Mouse (Mus musculus): ENCODE results near the gene Chrnb2.
A peak's percentile ranks its signal among the peaks of the same experiment; 100 is the strongest.
"Not testable (repeated sequence)": the region's sequence is repeated elsewhere in the genome, so short reads cannot be mapped to it uniquely, and the experiment has no call there.

The Chrnb2 gene

DNA sequence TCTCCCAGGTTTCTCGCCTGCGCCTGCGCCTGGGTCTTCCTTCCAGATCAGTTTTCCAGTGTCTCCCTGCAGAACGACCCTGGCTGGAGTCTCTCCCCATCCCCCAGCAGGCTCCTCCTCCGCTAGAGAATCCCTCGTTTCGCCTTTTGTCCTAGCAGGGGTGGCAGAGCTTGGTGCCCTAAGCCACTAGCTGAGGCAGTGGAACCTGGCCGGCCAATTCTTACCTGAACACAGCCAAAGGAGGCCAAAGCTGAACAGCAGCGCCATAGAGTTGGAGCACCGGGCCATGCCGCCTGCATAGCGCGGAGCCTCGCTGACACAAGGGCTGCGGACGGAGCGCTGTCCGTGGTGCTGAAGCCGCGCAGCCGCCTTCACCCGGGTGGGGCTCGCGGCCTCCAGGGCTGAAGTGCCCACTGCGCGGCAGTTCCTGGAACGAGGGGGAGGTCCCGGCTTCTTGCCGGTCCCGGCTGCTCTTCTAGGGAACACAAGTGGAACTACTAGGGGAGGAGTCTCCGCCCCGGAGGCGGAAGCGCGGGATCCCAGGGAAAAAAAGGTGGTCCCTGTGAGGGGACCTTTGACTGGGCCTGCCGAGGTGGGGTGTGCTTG lies at the start of gene Chrnb2:
Gene Chrnb2 (minus strand): TSS at position 514 of the 606 bp plus-strand sequence.
- DNase-seq: peak; percentile 74

DNA sequence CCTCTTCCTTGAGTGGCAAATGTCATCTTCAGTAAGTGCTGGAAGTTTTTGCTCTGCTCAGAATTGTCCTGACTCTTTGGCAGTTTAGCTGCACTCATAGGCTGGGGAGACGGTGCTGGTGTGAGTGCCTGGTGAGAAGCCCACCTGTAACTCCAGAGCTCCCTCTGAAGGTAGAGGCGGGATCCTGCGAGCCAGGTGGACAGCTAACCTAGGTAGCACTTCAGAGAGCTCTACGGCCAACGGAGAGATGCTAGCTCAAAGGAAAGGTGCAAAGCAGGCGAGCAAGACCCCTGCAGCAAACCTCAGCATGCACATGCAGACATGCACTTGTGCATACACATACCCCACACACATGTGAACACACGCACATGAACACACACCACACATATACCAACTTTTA lies 49.6 kb upstream of the Chrnb2 start:
- no peak for DNase-seq

- DNase-seq: no peak
Measured at GRCm38 (mm10) chr3:89812166-89812565, 47.7 kb upstream of the Chrnb2 start.

DNA sequence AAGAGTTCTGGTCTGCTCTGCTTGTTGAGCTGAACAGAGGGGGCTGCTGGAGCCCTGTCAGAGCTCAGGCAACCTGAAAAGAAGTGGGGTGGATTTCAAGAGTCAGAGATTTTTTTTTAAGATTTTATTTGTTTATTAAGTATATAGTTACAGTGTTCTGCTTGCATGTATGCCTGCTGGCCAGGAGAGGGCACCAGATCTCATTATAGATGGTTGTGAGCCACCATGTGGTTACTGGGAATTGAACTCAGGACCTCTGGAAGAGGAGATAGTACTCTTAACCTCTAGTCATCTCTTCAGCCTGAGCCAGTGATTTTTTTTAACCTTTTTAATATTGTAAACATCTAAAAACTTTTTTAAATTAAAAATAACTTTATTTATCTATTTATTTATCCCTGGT lies 46.4 kb upstream of the Chrnb2 start:
- no peak for DNase-seq

DNA sequence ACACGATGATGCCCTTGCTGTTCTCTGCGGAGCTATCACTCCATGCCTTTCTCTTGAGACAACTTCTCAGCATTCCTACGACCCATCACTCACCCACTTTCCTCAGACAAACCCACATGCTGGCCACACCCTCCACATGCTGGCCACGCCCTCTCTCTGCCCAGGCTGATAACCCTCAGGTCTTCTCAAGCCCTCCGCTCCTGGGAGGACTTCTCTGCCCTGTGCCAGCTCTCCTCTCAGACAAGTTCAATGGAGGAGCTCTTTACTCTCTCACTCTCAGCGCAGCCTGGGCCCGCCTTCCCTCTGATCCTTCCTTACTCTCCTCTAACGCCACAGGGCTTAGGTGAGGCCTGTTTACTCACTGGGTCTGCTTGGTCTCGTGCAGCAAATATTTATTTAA lies 44.2 kb upstream of the Chrnb2 start:
- no peak for DNase-seq

DNA sequence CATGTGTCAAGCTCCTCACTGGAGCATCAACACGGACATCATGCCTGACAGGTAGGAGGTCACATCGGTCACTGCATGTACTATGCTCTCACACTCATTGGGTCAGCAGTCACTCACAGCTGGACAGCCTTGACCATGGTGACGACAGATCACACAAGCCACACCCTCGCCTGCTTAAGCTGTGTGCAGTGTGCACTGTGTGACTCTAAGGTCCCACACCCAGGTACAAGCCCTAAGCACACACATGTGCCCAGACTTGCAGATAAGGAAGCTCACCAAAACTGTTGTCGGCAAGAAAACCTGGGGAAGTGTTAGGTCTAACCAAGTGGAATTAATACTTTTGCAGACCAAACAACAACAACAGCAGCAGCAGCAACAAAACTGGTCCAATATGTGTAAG lies 43.4 kb upstream of the Chrnb2 start:
- no peak for DNase-seq

DNA sequence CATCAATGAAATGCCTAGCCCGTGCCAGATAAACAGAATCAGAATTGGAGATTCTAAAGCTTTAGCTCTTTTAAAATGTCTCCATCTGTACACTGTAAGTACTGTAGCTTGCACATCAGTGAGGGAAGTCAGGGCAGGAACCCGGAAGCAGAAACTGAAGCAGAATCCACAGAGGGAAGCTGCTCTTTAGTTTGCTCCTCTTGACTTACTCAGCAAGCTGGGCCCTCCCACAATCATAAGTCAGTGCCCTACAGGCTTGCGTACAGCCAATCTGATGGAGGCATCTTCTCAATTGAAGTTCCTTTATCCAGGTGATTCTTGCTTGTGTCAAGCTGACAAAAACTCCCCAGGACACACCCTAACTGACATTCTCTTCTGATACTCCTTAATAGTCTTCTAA lies 42.7 kb upstream of the Chrnb2 start:
- DNase-seq: no peak

DNA sequence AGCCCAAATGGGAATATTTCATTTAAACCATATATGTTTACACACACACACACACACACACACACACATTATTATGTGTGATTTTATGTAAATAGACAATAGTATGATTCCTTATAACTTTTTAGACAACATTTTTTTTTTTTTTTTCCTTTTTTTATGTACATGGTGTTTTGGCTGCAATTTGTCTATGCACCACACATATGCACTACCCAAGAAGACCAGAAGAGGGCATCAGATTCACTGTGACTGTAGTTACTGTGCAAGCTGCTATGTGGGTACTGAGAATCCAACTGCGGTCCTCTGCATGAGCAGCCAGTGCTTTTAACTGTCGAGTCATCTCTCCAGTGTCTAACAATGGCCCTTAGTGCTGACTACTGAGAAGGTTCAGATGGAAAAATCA lies 42.3 kb upstream of the Chrnb2 start:
- DNase-seq: no peak

DNA sequence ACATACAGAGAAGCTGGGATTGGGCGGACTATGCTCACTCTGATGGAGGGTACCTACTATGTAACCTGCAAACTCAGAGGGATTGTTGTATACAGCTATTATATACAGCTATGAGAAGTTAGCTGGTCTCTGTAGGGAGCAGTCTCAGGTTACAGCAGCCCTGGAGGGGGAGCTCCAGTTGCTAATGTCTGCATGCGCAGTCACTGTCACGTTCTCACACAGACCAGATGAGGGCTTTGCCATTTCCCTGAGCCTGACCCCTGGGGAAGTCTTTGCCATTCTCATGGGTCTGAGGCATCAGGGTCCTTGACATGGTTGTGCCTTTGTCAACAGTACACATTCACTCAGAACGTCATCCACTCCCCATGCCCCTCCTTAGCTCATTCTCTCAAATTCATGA lies 40.7 kb upstream of the Chrnb2 start:
- DNase-seq: no peak

- DNase-seq: no peak
Measured at GRCm38 (mm10) chr3:89802876-89803275, 38.4 kb upstream of the Chrnb2 start.

DNA sequence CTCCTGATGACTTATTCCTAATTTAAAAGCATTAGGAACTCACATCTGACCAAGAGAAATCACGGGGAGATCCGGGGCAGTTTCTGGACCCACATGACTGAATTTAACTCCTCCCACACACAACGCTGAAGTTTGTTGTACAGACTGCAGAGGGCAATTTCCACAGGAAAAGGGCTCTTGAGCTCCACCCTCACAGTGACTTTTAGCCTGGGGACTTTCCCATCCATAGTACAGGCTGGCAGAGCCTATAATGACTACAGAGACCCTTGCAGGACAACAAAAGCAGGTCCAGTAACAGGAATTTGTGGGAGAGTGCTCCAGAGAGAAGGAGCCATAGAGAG lies 37.0 kb upstream of the Chrnb2 start:
- DNase-seq: no peak

DNA sequence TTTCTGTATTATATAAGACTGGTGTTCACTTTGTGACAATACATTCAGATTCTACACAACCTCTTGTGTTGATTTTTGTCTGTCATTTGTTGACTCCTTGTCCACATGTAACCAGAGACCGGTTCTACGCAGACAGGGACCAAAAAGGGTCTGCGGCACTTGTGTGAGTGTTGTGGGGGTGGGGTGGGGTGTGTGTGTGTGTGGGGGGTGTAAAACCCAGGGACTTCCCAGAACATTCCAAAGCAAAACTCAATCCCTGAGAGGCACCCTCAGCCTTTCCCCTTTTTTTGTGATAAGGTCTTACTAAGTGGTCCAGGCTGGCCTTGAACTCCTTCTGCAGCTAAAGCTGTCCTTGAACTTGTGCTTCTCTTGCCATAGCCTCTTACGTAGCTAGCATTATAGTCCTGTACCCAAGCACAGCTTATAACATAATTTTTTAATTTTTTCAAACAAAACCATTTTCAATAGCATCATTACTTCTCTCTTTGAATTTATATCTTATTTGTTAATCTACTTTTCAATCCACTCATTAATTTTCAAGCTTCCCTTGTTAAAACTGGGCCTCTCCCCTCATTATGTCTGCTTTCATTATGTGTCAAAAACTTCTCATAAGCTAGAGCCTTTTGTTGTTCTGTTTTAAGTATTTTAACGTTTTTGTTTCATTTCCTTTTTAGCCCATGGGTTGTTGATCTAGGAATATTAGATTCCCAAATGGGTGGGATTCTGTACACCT lies 36.5 kb upstream of the Chrnb2 start:
- DNase-seq: no peak

- not testable (repeated sequence) for DNase-seq
Measured at GRCm38 (mm10) chr3:89800078-89800477, 35.6 kb upstream of the Chrnb2 start.

DNA sequence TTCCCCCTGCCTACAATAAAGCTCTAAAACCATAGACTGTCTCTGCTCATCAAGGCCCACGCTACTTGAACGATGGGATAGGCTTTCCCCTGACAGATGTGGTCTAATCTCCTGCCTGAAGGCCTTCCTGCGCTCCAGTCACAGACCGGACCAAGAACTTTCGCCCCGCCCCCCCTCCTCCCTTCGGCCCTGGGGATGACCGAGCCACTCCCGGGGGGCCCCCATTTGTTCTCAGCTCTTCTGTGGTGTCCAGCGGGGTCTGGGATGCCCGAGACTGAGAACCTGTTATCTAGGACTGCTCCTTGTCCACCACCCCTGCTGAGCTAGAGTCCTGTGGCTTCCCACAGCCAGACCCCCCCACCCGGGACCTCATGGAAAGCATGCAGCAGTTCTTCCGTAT lies 35.0 kb upstream of the Chrnb2 start:
- DNase-seq: no peak

GRCm38 (mm10) chr3:89798518-89798917 lies 34.1 kb upstream of the Chrnb2 start:
- no peak for DNase-seq

DNA sequence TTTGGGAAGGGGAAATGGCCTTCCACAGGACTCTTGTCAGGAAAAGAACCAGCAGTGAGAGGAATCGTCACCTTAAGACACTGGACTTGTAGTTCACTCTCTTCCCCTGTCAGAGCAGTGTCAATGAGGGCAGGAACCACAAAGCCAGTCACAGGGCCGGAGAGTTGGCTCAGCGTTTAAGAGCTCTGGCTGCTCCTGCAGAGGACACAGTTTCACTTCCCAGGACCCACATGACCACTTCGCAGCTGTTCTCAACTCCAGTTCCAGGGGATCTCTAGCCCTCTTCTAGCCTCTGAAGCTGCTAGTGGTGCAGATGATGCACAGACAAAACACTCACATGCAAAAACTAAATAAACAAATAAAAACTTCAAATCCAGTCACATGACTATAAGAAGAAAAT lies 31.9 kb upstream of the Chrnb2 start:
- no peak for DNase-seq

- no peak for DNase-seq
Measured at GRCm38 (mm10) chr3:89795746-89796145, 31.3 kb upstream of the Chrnb2 start.

DNA sequence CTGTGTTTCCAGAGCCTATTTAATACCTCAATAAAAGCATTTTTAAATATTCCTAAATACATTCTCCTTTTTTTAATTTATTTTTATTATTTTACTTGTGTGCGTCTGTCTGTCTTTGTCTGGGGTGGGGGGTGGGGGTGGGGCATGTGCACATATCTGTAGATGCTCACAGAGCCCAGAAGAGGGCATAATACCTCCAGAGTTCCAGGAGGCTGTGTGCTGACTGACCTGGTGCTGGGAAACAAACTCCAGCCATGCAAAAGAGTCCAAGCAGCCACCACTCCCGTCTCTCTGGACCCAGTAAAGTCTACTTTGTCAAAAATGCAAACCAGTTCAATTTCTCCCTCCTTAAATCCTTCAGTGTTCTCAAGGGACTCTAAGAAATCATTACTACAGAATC lies 30.2 kb upstream of the Chrnb2 start:
- no peak for DNase-seq

DNA sequence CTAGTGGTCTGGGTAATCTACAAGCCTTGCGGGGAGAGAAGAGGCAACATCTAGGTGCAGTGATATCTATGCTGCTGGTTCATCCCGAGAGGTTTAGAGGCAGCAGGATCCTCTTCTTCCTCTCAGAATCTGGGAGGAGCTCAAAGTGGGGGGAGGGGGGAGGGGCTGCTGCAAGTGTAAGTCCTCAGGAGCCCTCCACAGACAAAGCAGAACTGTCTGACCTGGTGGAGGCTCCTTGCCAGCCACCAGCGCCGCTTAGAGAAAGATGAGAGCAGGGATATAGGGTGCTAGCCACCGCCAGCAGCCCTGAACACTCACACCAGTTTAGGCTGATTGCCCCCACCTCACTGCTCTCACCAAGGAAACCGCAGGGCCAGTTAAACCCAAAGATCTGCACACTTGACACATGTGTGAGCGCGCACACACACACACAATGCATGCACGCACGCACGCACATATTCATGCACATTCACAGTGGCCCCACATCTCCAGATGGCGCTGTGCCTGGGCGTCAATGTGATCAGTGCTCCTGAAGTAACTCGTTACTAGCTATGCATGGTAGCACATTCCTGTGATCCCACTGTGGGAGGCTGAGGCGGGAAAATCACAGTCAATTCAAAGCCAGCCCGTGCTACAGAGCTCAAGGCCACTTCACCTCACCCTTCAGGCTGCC lies 24.4 kb upstream of the Chrnb2 start:
- DNase-seq: no peak

DNA sequence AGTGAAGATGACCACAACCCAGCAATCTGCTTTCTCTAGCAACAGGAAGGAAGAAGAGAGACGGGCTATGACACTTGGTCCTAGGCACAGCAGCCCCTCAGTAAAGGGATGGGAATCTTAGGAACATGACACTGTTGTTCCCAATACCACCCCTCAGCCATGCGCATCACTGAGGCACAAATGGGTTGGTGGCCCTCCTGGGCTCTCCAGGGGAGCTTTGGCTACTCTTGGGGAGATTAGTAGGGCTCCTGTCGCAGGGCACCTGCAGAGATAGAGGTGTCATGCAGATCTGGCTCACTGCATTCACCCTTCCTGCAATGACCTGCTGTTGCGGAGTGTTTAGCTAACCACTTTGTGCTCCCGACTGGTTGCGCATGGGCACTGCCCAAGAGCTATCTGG lies 21.8 kb upstream of the Chrnb2 start:
- no peak for DNase-seq

GRCm38 (mm10) chr3:89784991-89785753 lies 20.7 kb upstream of the Chrnb2 start:
- DNase-seq: peak; percentile 77

DNA sequence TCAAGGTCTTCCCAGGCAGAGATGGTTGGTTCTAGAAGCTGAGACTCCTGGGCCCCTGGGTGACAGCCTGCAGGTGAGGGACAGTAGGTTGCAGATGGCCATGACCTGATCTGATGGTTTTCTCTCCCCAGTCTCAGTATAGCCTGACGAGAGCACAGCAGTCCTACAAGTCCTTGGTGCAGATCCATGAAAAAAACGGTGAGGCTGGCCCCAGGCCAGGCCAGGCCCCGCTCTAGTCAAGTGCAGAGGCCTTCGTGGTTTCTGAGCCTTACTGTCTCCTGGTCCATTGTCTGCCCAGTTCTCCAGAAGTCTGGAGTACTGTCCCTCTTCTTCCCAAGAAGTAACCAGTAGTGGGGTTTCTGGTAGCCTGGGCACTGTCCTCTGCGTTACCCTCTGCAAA lies 17.2 kb upstream of the Chrnb2 start:
- no peak for DNase-seq

GRCm38 (mm10) chr3:89780102-89780501 lies 15.7 kb upstream of the Chrnb2 start:
- DNase-seq: no peak

GRCm38 (mm10) chr3:89776001-89776400 lies 11.6 kb upstream of the Chrnb2 start:
- DNase-seq: no peak
